ENCODE assay signal across 13 mouse cellular contexts in genomic region chr11:58965001-58965760, GRCm38 (mm10). TPM values are rescaled to one million over a fixed set of nuclear protein-coding genes. Genes with fewer than 3 reads are reported as not detected.
DNase-seq lines count a peak whose midpoint lies in the region; ATAC-seq lines count a peak whose summit lies in the region.
"Had no signal": no experiment of that assay in that cellular context is flagged by ENCODE, and none has a peak within 500 bp of the region (broad histone marks: within the 10 kb centered on the region; RNA-seq: fewer than 3 reads in every experiment).

No protein-coding gene starts in this region.

- 53% methylated on average over 12 of the region's 12 CpGs for WGBS in limb, embryonic 11.5 days
- 57% methylated on average over 12 of the region's 12 CpGs for WGBS in limb, embryonic 10.5 days
- WGBS in liver, embryonic 13.5 days (ENCODE audit: insufficient replicate concordance) = 39% methylated on average over 12 of the region's 12 CpGs

- intact Hi-C loops in heart, postnatal 14 days (cut with DNase I) = no loop called here

- no peaks in the 10 kb centered on the region for H3K36me3 ChIP-seq in limb, embryonic 11.5 days (ENCODE audit: control insufficient read depth, insufficient read depth, low read length)
- peaks cover 29% of the 10 kb centered on the region for H3K36me3 ChIP-seq in limb, embryonic 10.5 days
- H3K36me3 ChIP-seq in liver, embryonic 13.5 days = peaks cover 5% of the 10 kb centered on the region; the same call in 1 of the 2 replicates

- no peak overlapping the region for H3K4me2 ChIP-seq in limb, embryonic 11.5 days (ENCODE audit: low read depth, severe bottlenecking)
- H3K4me2 ChIP-seq in liver, embryonic 13.5 days = 0 out of 2 replicates have a peak overlapping the region, but pooled peaks have one; percentile 11

- no peaks in the 10 kb centered on the region for H3K4me1 ChIP-seq in limb, embryonic 11.5 days (ENCODE audit: control insufficient read depth, insufficient read depth, low read length)
- peaks cover 19% of the 10 kb centered on the region for H3K4me1 ChIP-seq in limb, embryonic 10.5 days
- peaks cover 49% of the 10 kb centered on the region for H3K4me1 ChIP-seq in liver, embryonic 13.5 days (replicated peaks)

- no peak for ATAC-seq in limb, embryonic 11.5 days (ENCODE audit: insufficient number of reproducible peaks, low FRiP score, low TSS enrichment, low read depth)
- peak; percentile 30; the same call in 1 of the 2 replicates for ATAC-seq in liver, embryonic 13.5 days (ENCODE audit: low read depth)
- ATAC-seq: activated CD4-positive, CD25-positive, alpha-beta regulatory T cell, adult 4 months had no signal

- peak; percentile 91 for DNase-seq in heart, adult 11 months
- DNase-seq in heart, postnatal 14 days = no peak
- DNase-seq in limb, embryonic 11.5 days (ENCODE audit: low spot score) = no peak
- no peak for DNase-seq in limb, embryonic 10.5 days (ENCODE audit: low spot score)
- peak; percentile 57 for DNase-seq in R1 (ENCODE audit: low read depth, low spot score)
- no peak for DNase-seq in liver, embryonic 13.5 days
- no peak for DNase-seq in natural killer cell, adult 2 months (ENCODE audit: low spot score in 2 of 2)
- DNase-seq in left cerebral cortex, adult 8-10 months (ENCODE audit: low spot score in 2 of 2) = no peak
- DNase-seq: cerebellum, adult 2 months; lung, adult 2 months; right cerebral cortex, adult 18-20 months had no signal

- no peak overlapping the region for H3K9ac ChIP-seq in limb, embryonic 11.5 days (ENCODE audit: low read length)
- no peak overlapping the region for H3K9ac ChIP-seq in liver, embryonic 13.5 days

- no peaks in the 10 kb centered on the region for H3K9me3 ChIP-seq in limb, embryonic 11.5 days (ENCODE audit: control insufficient read depth, low read length)
- H3K9me3 ChIP-seq in limb, embryonic 10.5 days (replicated peaks) = no peaks in the 10 kb centered on the region
- H3K9me3 ChIP-seq in liver, embryonic 13.5 days (replicated peaks) = peaks cover 10% of the 10 kb centered on the region

- peaks cover 17% of the 10 kb centered on the region for H3K27me3 ChIP-seq in limb, embryonic 11.5 days (ENCODE audit: control insufficient read depth, insufficient read depth, low read length)
- H3K27me3 ChIP-seq in limb, embryonic 10.5 days (ENCODE audit: low read depth, poor library complexity, severe bottlenecking) = peaks cover 38% of the 10 kb centered on the region
- peaks cover 35% of the 10 kb centered on the region for H3K27me3 ChIP-seq in liver, embryonic 13.5 days

- H3K27ac ChIP-seq in limb, embryonic 11.5 days (replicated peaks; ENCODE audit: low read depth, low read length) = 0 out of 2 replicates have a peak overlapping the region, but pooled peaks have one; percentile 14
- H3K27ac ChIP-seq in limb, embryonic 10.5 days = no peak overlapping the region
- 0 out of 2 replicates have a peak overlapping the region, but pooled peaks have one; percentile 18 for H3K27ac ChIP-seq in liver, embryonic 13.5 days
- H3K27ac ChIP-seq: layer of hippocampus, adult 2 months had no signal

- H3K4me3 ChIP-seq in limb, embryonic 11.5 days (ENCODE audit: low read depth, low read length) = no peak overlapping the region
- H3K4me3 ChIP-seq in limb, embryonic 10.5 days = no peak overlapping the region
- no peak overlapping the region for H3K4me3 ChIP-seq in liver, embryonic 13.5 days (replicated peaks)
- H3K4me3 ChIP-seq: layer of hippocampus, adult 2 months had no signal

RNA-seq across cellular contexts. Expression of gene Hist3h2a, which starts 10.7 kb away (rescaled TPM):
- total RNA-seq in heart, postnatal 14 days (2021) = 10 to 100 TPM; 22.0 to 28.0 TPM
- 17.9 and 19.2 TPM in 2 replicates for polyA plus RNA-seq in limb, embryonic 11.5 days (2014; fragmentation: Nextera tagmentation; extraction: Ambion mirVana)
- 8.4 and 11.3 TPM in 2 replicates for polyA plus RNA-seq in limb, embryonic 10.5 days (2016; fragmentation: Nextera tagmentation; extraction: Ambion mirVana)
- 12.3 and 13.7 TPM in 2 replicates for polyA plus RNA-seq in liver, embryonic 13.5 days (2015; fragmentation: Nextera tagmentation; extraction: Ambion mirVana)
- 10 to 100 TPM; 54.1 to 63.0 (median 57.1) TPM for total RNA-seq in left cerebral cortex, adult 8-10 months (2022)

RNA-seq across cellular contexts. Expression of gene Trim17, which starts 10.7 kb away (rescaled TPM):
- total RNA-seq in heart, postnatal 14 days (2021) = under 1 TPM; 0.10 to 0.19 TPM
- 0.25 and 0.27 TPM in 2 replicates for polyA plus RNA-seq in limb, embryonic 11.5 days (2014; fragmentation: Nextera tagmentation; extraction: Ambion mirVana)
- polyA plus RNA-seq in limb, embryonic 10.5 days (2016; fragmentation: Nextera tagmentation; extraction: Ambion mirVana) = 0.31 and 0.35 TPM in 2 replicates
- 0.06 and 0.18 TPM in 2 replicates for polyA plus RNA-seq in liver, embryonic 13.5 days (2015; fragmentation: Nextera tagmentation; extraction: Ambion mirVana)
- 1 to 10 TPM; 3.7 to 5.0 (median 4.1) TPM for total RNA-seq in left cerebral cortex, adult 8-10 months (2022)

RNA-seq across cellular contexts. Expression of gene Trim11, which starts 12.7 kb away (rescaled TPM):
- total RNA-seq in heart, postnatal 14 days (2021) = 10 to 100 TPM; 17.6 to 18.1 TPM
- 19.0 and 20.5 TPM in 2 replicates for polyA plus RNA-seq in limb, embryonic 11.5 days (2014; fragmentation: Nextera tagmentation; extraction: Ambion mirVana)
- polyA plus RNA-seq in limb, embryonic 10.5 days (2016; fragmentation: Nextera tagmentation; extraction: Ambion mirVana) = 17.8 and 20.7 TPM in 2 replicates
- polyA plus RNA-seq in liver, embryonic 13.5 days (2015; fragmentation: Nextera tagmentation; extraction: Ambion mirVana) = 8.9 and 9.2 TPM in 2 replicates
- 10 to 100 TPM; 22.6 to 27.6 (median 26.7) TPM for total RNA-seq in left cerebral cortex, adult 8-10 months (2022)

RNA-seq across cellular contexts. Expression of gene Hist3h2ba, which starts 16.5 kb away (rescaled TPM):
- total RNA-seq in heart, postnatal 14 days (2021) = 10 to 100 TPM in 1 of 2 experiments, 1 to 10 TPM in 1; 3.9 to 14.1 TPM
- polyA plus RNA-seq in limb, embryonic 11.5 days (2014; fragmentation: Nextera tagmentation; extraction: Ambion mirVana) = 8.8 and 11.1 TPM in 2 replicates
- polyA plus RNA-seq in limb, embryonic 10.5 days (2016; fragmentation: Nextera tagmentation; extraction: Ambion mirVana) = 3.2 and 4.5 TPM in 2 replicates
- polyA plus RNA-seq in liver, embryonic 13.5 days (2015; fragmentation: Nextera tagmentation; extraction: Ambion mirVana) = 5.5 and 6.3 TPM in 2 replicates
- 100 to 1,000 TPM in 3 of 4 experiments, 10 to 100 TPM in 1; 96.1 to 129 (median 115) TPM for total RNA-seq in left cerebral cortex, adult 8-10 months (2022)

RNA-seq across cellular contexts. Expression of gene Rnf187, which starts 26.5 kb away (rescaled TPM):
- 100 to 1,000 TPM; 150 to 151 TPM for total RNA-seq in heart, postnatal 14 days (2021)
- 269 and 275 TPM in 2 replicates for polyA plus RNA-seq in limb, embryonic 11.5 days (2014; fragmentation: Nextera tagmentation; extraction: Ambion mirVana)
- polyA plus RNA-seq in limb, embryonic 10.5 days (2016; fragmentation: Nextera tagmentation; extraction: Ambion mirVana) = 222 and 238 TPM in 2 replicates
- polyA plus RNA-seq in liver, embryonic 13.5 days (2015; fragmentation: Nextera tagmentation; extraction: Ambion mirVana) = 125 and 130 TPM in 2 replicates
- total RNA-seq in left cerebral cortex, adult 8-10 months (2022) = 100 to 1,000 TPM; 448 to 480 (median 462) TPM

Comparison
In these comparisons a context has a peak if more than half of its experiments do, and no peak if none do; other contexts are left out.
1. DNase-seq: peak in heart, adult 11 months (single experiment) and R1 (single experiment); none in heart, postnatal 14 days (0 of 2), limb, embryonic 11.5 days (single experiment), limb, embryonic 10.5 days (single experiment), liver, embryonic 13.5 days (single experiment), natural killer cell, adult 2 months (0 of 2) and left cerebral cortex, adult 8-10 months (0 of 2).